Mouse (Mus musculus) cortical plate, adult 2 months (tissue): ENCODE data around the gene Ppib.

Source experiments
- CTCF ChIP-seq: fragments of 200-500 bp; IDR thresholded peaks from 2 replicates; pipeline ENCODE4 v1.5.1; 2011; ENCODE audit warnings: mild to moderate bottlenecking, control low read depth, low read length; ENCODE audit not compliant: insufficient read depth; ENCODE audit errors: extremely low read depth
- POLR2A ChIP-seq: fragments of 200-500 bp; IDR thresholded peaks from 2 replicates; pipeline ENCODE4 v1.6.1; 2011; ENCODE audit warnings: mild to moderate bottlenecking, low read length, control low read depth; ENCODE audit not compliant: insufficient read depth; ENCODE audit errors: extremely low read depth

- TF ChIP-seq POLR2A (no peak), CTCF (peak; percentile 77)
These were observed 28.4 kb downstream of the Ppib start for GRCm38 (mm10) chr9:66088411-66088810.
